Mouse (Mus musculus): ENCODE measurements around the gene Lypla2.
A peak's percentile ranks its signal among the peaks of the same experiment; 100 is the strongest.
"Not testable (repeated sequence)": the region's sequence is repeated elsewhere in the genome, so short reads cannot be mapped to it uniquely, and the experiment has no call there.

The Lypla2 gene

DNA sequence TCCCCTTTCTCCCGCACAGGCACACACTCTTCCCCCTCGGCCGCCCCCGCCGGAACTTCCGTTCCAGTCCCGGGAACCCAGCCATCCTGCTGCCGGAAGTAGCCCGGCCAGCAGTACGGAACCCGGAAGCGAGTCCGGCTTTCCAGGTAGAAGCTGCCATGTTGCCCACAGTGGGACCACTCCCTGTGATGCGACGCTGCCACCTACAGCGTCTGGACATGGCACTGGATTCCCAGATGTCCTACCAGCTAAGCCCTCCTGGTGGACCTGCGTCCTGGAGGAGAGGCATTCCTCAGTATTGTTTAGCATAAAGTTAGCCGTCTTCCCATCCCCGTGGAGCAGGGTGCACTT, at the start of gene Lypla2:
Gene Lypla2 (minus strand): TSS at position 71 of the 351 bp plus-strand sequence.
- peak; percentile 90 to 93 for DNase-seq

DNA sequence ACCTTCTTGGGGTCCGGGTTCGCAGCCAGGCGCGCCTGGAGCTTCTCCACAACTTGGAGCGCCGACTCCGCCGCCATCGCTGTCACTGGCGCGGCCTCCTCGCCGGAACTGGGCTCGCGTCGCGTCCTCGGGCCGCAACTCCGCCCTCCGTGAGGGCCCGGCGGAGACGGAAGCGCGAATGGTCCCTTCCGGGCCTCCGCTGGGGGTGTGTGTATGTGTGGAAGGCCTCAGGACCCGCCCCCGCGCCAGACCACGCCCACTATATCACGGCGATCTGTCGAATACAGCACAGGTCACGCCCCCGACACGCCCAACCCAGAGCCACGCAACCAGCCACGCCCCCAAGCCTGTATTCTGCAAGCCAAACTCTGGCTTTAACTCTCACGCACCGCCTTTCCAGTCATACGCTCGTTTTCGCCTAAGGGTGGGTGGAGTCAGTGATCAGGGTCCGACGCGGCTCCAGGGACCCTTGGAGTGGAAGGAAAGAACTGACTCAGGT, 49.2 kb upstream of the Lypla2 start, which contains the start of gene Eloa:
Gene Eloa (minus strand): TSS at position 215 of the 499 bp plus-strand sequence.
- peak; percentile 100 for DNase-seq

DNA sequence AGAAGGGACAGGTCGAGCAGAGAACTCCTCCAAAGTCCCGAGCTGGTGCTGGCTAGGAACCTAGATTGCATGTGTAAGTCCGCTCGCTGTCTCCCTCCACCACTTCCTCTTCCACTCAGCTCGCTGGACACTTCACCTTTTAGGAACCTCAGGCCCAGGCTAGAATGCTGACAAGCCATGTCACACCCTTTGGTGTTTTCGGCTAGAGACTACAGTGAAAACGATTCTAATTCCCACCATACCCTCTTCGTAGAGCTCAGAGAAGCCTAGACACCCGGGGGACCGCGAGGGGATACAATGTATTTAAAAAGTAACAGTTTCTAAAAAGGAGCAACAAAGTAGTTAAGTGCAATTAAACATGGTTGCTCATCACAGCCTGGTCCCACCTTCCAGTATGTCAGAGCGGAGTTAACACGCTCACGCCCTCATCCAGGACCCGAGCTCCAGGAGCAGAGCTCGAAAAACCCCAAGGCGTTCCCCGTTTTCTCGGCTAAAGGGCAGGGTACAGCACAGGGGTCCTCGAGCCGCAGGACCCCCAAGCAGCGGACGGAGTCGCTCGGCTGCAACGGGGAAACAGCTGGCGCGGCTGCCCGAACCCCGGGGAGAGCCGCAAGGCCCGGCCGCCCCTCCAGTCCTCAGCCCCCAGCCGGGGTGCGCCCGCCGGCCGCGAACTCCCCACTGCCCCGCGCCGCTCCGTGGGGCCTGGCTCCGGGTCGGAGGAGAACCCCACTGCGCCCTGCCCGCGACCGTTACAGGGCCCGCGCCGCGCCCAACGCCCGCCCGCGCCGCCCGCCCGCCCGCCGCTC, 48.5 kb upstream of the Lypla2 start:
- DNase-seq = peak; percentile 22 to 53

DNA sequence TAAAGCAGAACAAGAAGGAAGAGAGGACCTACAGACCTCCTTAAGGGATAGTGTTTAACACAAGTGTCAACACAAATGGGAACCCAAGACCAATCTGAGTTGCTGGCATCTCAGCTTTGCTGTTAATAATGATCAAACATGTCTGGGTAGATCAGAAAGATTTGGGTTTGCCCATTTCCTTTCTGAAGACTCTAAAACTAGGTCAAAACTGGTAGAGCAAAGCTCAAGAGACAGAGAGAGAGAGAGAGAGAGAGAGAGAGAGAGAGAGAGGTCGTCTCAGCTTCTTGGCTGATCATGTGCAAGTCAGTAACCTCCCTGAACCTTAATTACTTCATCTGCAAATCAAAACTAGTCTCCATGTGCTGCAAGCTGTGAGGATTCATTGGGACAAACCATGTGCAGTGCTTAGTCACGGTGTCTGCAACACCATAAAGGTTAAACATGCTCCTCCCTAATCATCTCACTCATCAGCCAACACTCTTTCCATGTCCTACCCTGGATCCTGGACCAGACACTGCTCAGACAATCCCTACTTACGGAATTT, 43.7 kb upstream of the Lypla2 start:
- DNase-seq = peak in 1 of 2 experiments; percentile 1

DNA sequence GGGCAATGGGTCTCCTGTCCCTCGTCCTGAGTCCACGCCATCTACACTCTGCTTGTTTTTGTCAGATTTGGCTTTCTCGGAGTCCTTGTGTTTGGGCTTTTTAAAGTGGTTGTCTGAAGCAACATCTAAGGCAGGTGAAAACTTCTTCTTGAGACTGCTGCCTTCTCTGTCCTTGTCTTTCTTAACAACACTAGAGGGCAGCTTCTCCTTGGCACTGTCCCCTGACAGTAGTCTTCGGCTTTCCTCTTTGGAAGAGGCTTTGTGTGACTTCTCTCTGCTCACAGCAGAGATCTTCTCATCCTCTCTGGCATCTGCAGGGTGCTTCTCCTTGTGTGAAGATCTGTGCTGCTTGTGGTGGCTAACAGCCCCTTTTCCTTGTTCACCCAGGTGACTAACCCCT, 38.2 kb upstream of the Lypla2 start:
- peak in 1 of 2 experiments; percentile 4 for DNase-seq

DNA sequence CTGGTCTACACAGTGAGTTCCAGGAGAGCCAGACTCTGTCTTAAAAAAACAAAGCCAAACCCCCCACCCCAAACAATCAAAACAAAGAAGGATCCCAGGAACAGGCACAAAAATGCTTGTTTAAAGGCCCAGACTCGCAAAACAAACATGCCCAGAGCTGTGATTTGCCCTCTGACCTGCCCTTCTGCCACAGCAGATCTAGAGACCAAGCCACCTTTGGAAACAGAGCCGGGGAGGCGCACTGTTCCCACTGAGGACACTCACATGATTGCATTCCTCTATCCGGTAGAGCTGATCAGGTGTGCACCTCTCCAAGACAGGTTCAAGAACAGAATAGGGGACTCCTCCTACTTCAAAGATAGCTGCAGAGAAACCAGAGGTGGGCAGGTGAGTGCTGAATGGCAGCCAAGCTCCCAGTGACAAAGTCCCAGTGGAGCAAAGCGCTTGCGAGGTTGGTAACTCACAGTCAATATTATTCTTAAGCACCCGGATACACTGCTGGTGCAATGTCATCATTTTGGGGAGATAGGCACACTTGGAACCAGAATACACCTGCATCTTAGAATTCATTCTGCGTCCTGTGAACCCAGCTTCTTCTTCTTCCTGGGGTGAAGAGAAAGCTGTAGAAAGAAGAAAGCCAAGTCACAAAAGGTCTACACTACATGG, 36.5 kb upstream of the Lypla2 start:
- DNase-seq = peak in 1 of 2 experiments; percentile 27

DNA sequence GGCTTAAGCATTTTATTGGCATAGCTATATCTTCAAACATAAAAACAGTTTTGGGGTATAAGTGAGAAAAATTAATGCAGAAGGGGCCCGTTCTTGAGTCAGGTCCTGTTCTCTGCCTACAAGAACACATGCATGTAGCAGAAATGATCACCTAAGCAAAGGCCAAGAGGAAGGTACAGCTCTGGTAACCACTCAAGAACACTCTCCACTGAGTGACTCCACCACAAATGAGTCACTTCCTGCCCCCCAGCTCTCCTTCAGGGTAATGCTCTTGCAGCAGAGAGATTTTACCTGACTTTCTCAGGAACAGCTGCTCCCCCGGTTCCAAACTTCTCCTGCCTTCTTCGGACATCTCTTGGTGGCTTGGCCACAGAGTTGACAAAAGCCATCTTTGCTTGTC, 34.4 kb upstream of the Lypla2 start:
- peak in 1 of 2 experiments; percentile 15 for DNase-seq

DNA sequence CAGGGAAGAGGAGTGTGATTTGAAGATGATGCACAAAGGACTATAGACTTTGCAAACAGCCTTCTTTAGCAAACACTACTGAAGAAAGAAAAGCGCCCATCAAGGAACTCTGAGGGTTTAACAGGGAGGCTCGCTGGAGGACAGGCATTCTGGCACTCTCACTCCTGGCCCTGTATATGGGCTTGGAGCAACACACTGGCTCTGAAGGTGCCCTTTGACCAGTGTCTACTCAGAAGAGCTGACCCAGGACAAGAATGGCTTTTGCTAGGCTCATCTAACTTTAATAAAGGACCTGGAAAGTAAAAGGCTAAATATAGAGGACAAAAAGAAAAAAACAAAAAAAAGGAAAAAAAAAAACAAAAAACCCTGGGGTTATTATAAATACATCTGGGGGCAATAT, 32.5 kb upstream of the Lypla2 start:
- peak; percentile 33 to 47 for DNase-seq

DNA sequence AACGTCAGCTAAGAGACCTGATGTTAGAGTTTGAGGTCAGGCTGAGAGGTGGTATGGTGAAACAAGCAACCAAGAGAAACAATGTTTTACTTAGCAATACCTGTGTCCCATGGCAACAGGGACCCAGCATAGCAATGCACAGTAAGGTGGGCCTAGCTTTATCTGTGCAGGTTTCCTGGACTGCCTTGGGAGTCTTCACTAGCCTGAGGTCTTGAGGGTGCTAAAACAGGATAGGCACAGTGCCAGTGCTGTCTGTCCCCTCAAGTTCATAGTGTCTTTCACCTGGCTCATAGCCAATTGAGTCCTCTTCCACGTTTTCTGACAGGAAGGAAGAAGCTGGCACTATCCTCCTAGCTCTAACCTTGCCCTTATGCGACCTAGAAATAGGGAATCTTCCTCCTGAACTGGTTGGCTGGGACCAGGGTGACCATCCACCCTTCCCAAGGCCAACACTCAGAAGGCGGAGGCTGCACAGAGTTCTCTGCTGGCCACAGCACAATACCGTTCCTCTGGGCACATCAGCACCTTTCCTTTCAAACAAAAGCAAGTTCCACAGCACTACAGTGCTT, 31.8 kb upstream of the Lypla2 start:
- peak in 1 of 2 experiments; percentile 26 for DNase-seq

DNA sequence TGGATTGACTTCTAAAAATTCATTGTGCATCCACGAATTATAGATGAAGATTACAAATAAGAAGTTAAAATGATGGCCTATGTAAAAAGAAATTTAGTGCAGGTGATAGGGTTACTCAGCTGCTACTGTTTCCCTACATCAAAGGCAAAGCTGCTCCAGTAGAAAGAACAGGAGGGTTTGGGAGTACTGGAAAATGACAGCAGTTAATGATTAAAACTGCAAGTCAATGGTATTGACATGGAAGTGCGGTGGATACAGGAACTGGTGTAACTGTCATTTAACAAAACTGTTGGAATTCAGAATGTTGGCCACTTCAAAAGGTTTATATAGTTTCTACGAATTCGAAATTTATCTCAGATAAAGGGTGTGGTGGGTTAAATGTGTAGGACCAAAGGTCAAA, 22.7 kb upstream of the Lypla2 start:
- no peak for DNase-seq

DNA sequence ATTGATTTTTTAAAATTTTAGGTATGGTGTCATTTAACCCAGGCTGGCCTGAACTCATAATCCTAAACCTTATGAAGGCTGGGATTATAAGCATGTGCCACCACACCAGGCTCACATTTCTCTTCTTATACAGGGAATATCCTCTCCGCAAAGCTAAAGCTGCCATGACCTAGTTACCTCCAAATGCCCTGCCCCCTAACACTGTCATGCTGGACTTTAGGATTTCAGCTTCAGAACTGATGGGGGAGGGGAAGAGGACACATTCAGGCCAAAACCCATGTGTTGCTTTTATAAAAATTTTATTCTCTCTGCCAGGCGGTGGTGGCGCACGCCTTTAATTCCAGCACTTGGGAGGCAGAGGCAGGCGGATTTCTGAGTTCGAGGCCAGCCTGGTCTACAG, 21.5 kb upstream of the Lypla2 start:
- DNase-seq = no peak

DNA sequence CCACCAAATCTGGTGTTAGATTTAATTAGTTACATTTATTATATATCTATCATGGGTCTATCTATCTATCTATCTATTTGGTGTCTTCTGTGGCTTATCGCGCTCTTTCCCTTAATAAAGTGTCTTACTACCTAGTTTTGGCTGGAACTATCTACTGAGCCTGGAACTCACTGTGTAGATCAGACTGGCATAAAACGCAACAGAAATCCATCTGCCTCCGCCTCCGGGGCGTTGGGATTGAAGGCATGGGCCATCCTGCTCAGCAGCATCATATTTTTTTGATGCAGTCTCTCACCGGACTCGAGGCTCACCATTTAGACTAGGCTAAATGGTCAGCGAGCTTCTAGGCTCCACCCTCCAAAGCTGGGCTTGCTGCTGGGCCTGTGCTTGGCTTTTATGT, 15.3 kb upstream of the Lypla2 start:
- no peak for DNase-seq

DNA sequence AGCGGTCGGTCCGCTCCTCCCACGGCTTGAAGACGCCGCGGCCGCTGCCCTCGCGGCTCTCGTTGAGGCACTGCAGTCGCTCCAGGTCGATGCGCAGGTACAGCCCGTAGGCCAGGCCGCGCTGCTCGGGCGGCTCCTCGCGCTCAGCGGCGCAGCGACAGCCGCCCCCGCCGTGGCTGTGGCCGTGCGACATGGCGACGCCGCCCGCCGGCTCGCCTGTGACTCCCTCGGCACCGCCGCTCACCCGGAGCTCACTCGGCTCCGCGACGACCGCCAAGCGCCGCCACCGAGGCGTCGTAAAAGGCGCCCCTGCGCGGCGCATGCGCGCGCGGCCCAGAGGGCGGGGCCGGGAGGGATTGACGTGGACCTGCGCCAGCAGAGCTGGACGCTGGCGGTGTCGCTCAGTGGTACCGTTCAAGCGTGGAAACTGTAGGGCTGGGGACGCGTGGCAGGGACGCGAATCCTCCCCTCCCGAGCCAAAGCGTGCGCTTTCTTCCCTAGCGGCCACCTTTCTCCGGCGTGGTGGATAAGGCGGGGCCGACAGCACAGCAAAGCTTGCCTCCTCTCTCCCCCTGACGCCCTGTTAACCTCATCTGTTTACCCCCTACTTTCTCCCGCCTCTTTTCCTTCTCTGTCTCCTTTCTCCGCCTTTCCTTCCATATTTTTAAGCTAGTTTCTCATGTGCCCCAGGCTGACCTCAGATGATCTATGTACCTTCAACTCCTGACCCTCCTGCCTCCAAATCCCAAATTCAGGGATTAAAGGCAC, 14.7 kb upstream of the Lypla2 start, which contains the start of gene Pithd1:
Gene Pithd1 (minus strand): TSS at position 322 of the 768 bp plus-strand sequence.
- DNase-seq = peak; percentile 89 to 94

DNA sequence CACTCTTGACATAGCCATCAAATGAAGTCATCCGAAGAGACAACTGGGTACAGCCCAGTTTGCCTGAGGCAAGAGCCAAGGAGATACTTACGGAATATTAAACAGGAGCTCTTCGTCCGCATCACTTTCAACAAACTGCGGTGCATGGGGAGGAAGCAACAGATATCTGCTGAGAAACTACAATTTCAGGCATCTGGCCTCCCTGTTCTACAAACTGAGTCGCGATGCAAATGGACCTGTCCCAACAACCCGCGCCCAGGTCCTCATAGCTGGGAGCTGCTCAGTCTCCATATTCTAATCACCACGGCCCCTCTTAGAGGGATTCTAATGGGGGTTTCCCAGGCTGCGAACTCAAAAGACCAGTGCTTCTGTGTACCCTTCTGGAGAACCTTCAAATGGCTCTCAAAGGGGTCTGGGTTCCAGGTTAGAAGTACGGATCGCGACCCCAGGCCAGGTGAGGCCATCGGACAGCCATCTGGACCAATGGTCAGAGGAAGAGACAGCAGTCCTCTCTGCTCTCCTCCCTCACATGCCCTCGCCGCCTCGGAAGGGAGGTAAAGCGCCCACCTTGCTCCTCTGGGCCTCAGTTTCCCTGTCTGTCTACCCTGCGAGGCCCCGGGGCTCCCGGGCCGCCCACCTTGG, 14.0 kb upstream of the Lypla2 start:
- DNase-seq = no peak

DNA sequence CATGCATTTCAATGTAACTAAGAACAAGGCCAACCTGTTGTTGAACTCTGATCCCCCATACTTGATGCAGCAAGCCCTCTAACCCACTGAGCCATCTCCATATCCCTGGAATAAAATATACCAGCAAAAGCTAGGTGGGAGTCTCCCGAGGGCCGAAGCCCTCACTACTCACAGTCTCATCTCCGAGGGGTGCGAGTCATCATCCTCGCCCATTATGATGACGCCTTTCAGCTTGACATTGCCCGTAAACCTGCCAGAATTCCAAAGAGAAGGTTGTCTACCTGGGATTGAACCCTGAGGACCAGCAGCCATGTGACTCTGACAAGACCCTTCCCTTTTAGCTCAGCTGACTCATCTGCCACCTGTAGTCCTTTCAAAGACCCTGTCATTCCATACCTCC, 13.3 kb upstream of the Lypla2 start:
- no peak for DNase-seq

DNA sequence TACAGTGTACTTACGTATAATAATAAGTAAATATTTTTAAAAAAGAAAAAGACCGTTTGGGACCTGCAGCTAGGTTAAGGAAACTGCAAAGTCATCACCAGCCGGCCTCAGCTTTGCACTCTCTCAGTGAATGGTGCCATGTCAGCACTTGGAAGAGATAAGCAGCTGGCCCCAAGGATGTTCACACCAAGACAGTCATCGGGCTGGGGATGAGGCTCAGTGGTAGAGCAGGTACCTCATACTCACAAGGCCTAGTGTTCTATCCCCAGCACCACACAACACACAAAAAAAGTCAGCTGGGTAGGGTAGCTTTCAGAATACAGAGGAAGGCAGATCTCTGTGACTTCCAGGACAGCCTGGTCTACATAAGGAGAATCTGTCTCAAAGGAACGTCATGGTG, 12.8 kb upstream of the Lypla2 start:
- DNase-seq = no peak

DNA sequence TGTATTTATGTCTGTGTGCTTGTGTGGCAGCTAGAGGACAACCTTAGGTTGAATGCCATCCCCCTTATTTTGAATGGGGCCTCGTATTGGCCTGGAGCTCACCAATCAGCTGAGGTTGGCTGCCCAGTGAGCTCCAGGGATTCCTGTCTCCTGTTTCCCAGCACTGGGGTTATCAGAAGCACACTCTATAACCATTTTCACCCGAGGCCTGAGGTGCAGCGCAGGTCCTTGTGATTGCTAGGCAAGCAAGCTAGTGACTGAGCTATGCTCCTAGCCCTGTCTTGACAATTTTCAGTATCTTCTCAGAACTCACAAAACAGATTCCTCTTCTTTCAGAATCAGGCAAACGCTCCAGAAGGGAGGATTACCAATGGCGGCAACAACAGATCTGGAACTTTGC, 12.1 kb upstream of the Lypla2 start:
- DNase-seq = no peak

DNA sequence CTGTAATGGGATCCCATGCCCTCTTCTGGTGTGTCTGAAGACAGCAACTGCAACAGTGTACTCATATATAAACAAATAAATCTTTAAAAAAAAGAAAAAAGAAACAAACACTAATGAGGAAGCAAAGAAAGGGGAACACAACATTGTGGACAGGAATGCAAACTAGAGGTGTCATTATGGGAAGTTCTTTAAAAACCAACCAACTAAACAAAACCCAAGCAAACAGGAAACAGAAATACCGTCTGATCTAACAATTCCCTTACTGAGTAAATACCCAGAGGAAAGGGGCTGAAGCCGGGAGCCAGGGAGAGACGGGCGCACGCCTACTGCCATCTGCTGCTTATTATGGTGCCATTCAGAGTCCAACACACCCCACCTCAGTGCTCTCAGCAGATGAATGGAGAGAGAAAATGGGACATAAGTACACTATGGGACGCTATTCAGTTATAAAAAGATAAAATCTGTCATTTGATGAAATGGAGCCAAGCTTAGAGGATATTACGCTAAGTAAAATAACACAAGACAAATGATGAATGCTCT, 9.2 kb upstream of the Lypla2 start:
- no peak for DNase-seq

DNA sequence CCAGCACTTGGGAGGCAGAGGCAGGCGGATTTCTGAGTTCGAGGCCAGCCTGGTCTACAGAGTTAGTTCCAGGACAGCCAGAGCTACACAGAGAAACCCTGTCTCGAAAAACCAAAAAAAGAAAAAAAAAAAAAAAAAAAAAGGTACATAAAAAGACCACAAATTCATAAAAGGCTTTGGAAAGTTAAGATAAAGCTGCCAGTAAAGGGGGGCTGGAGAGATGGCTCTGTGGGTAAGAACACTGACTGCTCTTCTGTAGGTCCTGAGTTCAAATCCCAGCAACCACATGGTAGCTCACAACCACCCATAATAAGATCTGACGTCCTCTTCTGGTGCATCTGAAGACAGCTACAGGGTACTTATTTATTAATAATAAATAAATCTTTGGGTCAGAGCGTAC, 7.8 kb upstream of the Lypla2 start:
- DNase-seq = not testable (repeated sequence)

DNA sequence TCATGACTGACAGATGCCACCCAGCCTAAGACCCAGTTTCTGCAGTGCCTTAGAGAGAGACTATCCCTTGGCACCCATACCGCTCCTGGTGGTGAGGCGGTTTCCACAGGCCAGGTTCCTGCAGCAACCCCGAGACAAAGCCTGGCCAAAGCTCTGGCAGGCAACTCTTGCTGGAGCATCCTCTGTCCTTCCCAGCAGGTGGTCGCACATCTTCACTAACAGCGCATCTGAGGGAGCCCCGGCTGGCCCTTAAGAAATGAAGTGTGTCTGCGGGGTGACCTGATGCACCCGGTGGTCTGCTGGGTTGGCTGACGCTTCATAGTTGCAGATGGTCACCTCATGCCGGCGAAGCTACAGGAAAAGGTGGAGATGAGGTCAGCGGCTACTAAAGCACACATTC, 3.7 kb upstream of the Lypla2 start:
- DNase-seq = no peak

DNA sequence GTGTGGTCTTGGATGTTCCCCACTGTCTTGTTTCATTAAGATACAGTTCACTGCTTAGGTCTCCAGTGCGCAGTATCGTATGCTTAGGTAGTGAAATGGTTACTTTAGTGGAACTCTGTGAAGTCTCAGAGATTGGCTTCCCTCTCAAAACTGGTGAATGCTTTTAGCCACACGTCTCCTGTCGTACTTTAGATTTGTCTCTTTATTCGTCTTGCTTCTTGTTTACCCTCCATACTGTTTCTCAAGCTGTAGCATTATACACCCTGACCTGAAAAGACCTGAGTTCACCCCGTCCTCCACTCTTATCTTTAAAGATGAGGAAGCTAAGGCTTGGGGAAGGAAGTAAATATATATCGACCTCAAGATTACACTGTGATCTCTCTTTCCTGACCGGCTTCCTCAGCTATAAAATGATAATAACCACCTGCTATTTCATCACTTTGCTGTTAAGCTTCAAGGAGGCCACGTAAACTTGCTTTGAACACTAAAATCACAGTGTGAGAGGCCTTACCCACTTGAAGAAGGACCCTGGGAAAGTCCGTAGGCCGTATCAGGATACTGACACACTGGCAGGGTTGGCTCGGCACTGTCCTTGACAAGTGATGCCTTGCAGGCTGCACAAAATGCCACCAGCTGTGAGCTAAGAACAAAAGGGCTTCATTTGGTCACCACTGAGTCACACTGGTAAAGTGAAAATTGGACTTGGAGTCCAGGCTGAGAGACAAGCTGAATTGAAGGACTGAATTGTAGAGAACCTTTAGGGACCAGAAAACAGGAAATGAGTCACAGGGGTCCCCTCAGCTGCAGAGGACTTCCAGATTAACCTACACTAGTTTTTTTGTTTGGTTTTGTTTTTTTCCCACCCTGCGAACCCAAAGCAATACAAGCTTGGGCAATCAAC, 735 bp upstream of the Lypla2 start:
- DNase-seq = no peak

Measured in kidney, postnatal 25 days (tissue).